Mouse (Mus musculus): Measurements from ENCODE around the gene 2310011J03Rik. TPM values are rescaled to one million over a fixed set of nuclear protein-coding genes. Genes with fewer than 3 reads are reported as not detected.

The 2310011J03Rik gene
- polyA plus RNA-seq, 1 experiment from 2014 or later: 27.9 TPM

DNA sequence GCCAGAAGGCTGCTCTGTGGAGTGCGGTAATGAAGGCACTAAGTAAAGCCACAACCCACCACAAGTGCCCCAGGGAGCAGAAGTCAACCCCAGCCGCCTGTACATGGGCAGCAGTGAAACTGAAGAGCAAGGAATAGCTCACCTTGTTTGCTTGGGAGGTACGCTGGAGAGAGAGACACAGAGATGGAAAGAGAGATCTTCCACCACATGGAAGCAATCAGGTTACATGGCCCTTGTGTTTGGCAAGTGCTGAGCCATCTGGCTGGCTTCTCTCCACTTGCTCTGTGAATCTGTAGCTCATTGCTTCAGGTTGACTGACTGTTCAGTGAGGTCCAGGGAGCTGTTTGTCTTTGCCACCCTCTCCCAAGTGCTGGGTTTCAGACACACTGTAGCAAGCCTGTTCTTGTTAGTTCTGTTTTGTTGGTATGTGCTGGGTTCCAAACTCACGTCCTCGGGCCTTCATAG lies 12.2 kb upstream of the 2310011J03Rik start:
- Histone ChIP-seq H3K27ac (ENCODE audit: low read length) (peak overlapping the region; percentile 98), H3K4me2 (ENCODE audit: low read depth, low read length) (peak overlapping the region; percentile 97), H3K9me3 (replicated peaks; ENCODE audit: control insufficient read depth, low read length) (no peaks in the 10 kb centered on the region), H3K9ac (ENCODE audit: low read depth, low read length) (peak overlapping the region; percentile 73), H3K27me3 (ENCODE audit: control insufficient read depth, insufficient read depth, low read depth, low read length) (no peaks in the 10 kb centered on the region), H3K4me1 (ENCODE audit: control insufficient read depth, low read depth, low read length) (peaks cover 45% of the 10 kb centered on the region), H3K36me3 (ENCODE audit: control insufficient read depth, insufficient read depth) (peaks cover 22% of the 10 kb centered on the region), H3K4me3 (ENCODE audit: low read depth, low read length) (peak overlapping the region; percentile 35)
- WGBS (ENCODE audit: insufficient replicate concordance): 53% methylated on average over 5 of the region's 5 CpGs
- ATAC-seq (ENCODE audit: low read depth): no peak

- 21% methylated on average over 10 of the region's 10 CpGs for WGBS (ENCODE audit: insufficient replicate concordance)
- Histone ChIP-seq H3K9me3 (replicated peaks; ENCODE audit: control insufficient read depth, low read length) (no peaks in the 10 kb centered on the region), H3K4me2 (ENCODE audit: low read depth, low read length) (peak overlapping the region; percentile 97), H3K27ac (ENCODE audit: low read length) (peak overlapping the region; percentile 98), H3K27me3 (ENCODE audit: control insufficient read depth, insufficient read depth, low read depth, low read length) (no peaks in the 10 kb centered on the region), H3K4me1 (ENCODE audit: control insufficient read depth, low read depth, low read length) (peaks cover 45% of the 10 kb centered on the region), H3K4me3 (ENCODE audit: low read depth, low read length) (peak overlapping the region; percentile 70), H3K36me3 (ENCODE audit: control insufficient read depth, insufficient read depth) (peaks cover 22% of the 10 kb centered on the region), H3K9ac (ENCODE audit: low read depth, low read length) (peak overlapping the region; percentile 73)
- ATAC-seq (ENCODE audit: low read depth): peak; percentile 75
Observed at GRCm38 (mm10) chr10:80331636-80332524, 11.5 kb upstream of the 2310011J03Rik start.

- ATAC-seq (ENCODE audit: low read depth): no peak
- Histone ChIP-seq H3K9ac (ENCODE audit: low read depth, low read length) (peak overlapping the region; percentile 73), H3K4me2 (ENCODE audit: low read depth, low read length) (peak overlapping the region; percentile 97), H3K4me3 (ENCODE audit: low read depth, low read length) (peak overlapping the region; percentile 70), H3K36me3 (ENCODE audit: control insufficient read depth, insufficient read depth) (peaks cover 17% of the 10 kb centered on the region), H3K27ac (ENCODE audit: low read length) (peak overlapping the region; percentile 98), H3K27me3 (ENCODE audit: control insufficient read depth, insufficient read depth, low read depth, low read length) (no peaks in the 10 kb centered on the region), H3K9me3 (replicated peaks; ENCODE audit: control insufficient read depth, low read length) (no peaks in the 10 kb centered on the region), H3K4me1 (ENCODE audit: control insufficient read depth, low read depth, low read length) (peaks cover 45% of the 10 kb centered on the region)
- 50% methylated on average over 2 of the region's 2 CpGs for WGBS (ENCODE audit: insufficient replicate concordance)
Observed at GRCm38 (mm10) chr10:80330888-80331287, 10.6 kb upstream of the 2310011J03Rik start.

DNA sequence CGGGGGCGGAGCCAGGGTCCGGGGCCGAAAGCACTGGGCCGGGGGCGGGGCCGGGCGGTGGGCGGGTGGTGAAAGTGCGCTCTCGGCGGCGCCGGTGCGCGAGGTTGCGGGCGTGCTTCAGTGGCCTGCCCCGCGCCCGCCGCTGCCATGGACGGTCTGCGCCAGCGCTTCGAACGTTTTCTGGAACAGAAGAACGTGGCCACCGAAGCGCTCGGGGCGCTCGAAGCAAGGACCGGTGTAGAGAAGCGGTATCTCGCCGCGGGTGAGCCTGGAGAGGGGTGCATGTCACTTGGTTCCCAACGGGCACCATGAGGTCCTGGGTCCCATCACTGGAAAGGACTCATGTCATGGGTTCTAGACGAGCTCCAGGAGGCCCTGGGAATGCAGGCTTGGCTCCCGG lies 9.7 kb upstream of the 2310011J03Rik start:
- Histone ChIP-seq H3K4me2 (ENCODE audit: low read depth, low read length) (peak overlapping the region; percentile 97), H3K27ac (ENCODE audit: low read length) (peak overlapping the region; percentile 98), H3K9me3 (replicated peaks; ENCODE audit: control insufficient read depth, low read length) (no peaks in the 10 kb centered on the region), H3K9ac (ENCODE audit: low read depth, low read length) (peak overlapping the region; percentile 73), H3K4me1 (ENCODE audit: control insufficient read depth, low read depth, low read length) (peaks cover 47% of the 10 kb centered on the region), H3K4me3 (ENCODE audit: low read depth, low read length) (peak overlapping the region; percentile 70), H3K27me3 (ENCODE audit: control insufficient read depth, insufficient read depth, low read depth, low read length) (no peaks in the 10 kb centered on the region), H3K36me3 (ENCODE audit: control insufficient read depth, insufficient read depth) (peaks cover 9% of the 10 kb centered on the region)
- WGBS (ENCODE audit: insufficient replicate concordance): under 1% methylated on average over 41 of the region's 41 CpGs
- no peak for ATAC-seq (ENCODE audit: low read depth)

DNA sequence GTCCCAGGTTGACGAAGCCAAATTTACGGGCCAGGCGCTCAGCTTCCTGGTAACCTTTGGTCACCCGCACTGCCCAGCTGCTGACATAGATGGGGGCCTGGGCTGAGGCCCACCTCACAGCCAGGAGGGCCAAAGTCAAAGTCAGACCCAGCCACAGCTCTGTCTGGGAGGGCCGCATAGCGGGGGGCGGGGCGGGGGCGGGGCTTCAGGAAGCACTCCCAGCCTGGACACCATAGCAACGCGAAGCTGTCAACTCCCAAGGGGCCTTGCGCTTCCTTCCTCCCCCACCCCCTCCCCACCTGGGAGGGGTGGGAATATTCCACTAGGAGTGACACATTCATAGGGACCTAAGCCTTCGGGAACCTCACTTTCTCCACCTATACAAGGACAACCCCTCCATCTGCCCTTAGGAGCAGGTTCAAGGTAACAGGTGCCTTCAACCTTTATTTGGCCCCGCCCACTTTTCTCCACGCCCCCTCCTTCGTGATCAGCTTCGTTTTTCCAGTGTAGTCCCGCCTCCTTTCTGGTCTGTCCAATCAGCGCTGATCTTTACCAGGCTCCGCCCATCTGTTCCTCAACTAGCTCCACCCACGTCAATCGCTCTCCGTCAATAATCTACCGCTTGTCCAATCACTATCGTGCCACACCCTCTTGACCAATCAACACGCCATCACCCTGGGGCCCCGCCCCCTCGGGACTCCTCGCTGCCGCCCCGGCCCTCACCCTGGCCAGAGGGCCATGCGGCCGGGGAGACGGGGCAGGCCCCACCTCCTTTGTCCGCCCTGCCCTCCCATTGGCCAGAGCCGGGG lies 9.1 kb upstream of the 2310011J03Rik start, which contains the start of the genes Pcsk4 and Reep6:
Pcsk4 (minus strand) TSS at position 226 of the 809 bp plus-strand sequence.
Reep6 (plus strand) TSS at position 681 of the 809 bp plus-strand sequence.
- H3K4me1 ChIP-seq (ENCODE audit: control insufficient read depth, low read depth, low read length): peaks cover 53% of the 10 kb centered on the region
- peak within 1 kb of the TSS; percentile 70 for H3K4me3 ChIP-seq (ENCODE audit: low read depth, low read length)
- peaks cover 3% of the 10 kb centered on the region for H3K36me3 ChIP-seq (ENCODE audit: control insufficient read depth, insufficient read depth)
- 5% methylated on average over 36 of the region's 36 CpGs for WGBS (ENCODE audit: insufficient replicate concordance)
- no peaks in the 10 kb centered on the region for H3K9me3 ChIP-seq (replicated peaks; ENCODE audit: control insufficient read depth, low read length)
- peak within 1 kb of the TSS; percentile 97 for H3K4me2 ChIP-seq (ENCODE audit: low read depth, low read length)
- H3K27ac ChIP-seq (ENCODE audit: low read length): peak within 1 kb of the TSS; percentile 98
- ATAC-seq (ENCODE audit: low read depth): peak; percentile 85
- peak within 1 kb of the TSS; percentile 73 for H3K9ac ChIP-seq (ENCODE audit: low read depth, low read length)
- no peaks in the 10 kb centered on the region for H3K27me3 ChIP-seq (ENCODE audit: control insufficient read depth, insufficient read depth, low read depth, low read length)

- H3K36me3 ChIP-seq (ENCODE audit: control insufficient read depth, insufficient read depth): no peaks in the 10 kb centered on the region
- no peak overlapping the region for H3K27ac ChIP-seq (ENCODE audit: low read length)
- no peaks in the 10 kb centered on the region for H3K9me3 ChIP-seq (replicated peaks; ENCODE audit: control insufficient read depth, low read length)
- no peak for ATAC-seq (ENCODE audit: low read depth)
- no peak overlapping the region for H3K4me2 ChIP-seq (ENCODE audit: low read depth, low read length)
- WGBS (ENCODE audit: insufficient replicate concordance): 75% methylated on average over 21 of the region's 21 CpGs
- no peak overlapping the region for H3K9ac ChIP-seq (ENCODE audit: low read depth, low read length)
- H3K4me3 ChIP-seq (ENCODE audit: low read depth, low read length): no peak overlapping the region
- no peaks in the 10 kb centered on the region for H3K27me3 ChIP-seq (ENCODE audit: control insufficient read depth, insufficient read depth, low read depth, low read length)
- H3K4me1 ChIP-seq (ENCODE audit: control insufficient read depth, low read depth, low read length): peaks cover 54% of the 10 kb centered on the region
Observed at GRCm38 (mm10) chr10:80325045-80325444, 4.7 kb upstream of the 2310011J03Rik start.

DNA sequence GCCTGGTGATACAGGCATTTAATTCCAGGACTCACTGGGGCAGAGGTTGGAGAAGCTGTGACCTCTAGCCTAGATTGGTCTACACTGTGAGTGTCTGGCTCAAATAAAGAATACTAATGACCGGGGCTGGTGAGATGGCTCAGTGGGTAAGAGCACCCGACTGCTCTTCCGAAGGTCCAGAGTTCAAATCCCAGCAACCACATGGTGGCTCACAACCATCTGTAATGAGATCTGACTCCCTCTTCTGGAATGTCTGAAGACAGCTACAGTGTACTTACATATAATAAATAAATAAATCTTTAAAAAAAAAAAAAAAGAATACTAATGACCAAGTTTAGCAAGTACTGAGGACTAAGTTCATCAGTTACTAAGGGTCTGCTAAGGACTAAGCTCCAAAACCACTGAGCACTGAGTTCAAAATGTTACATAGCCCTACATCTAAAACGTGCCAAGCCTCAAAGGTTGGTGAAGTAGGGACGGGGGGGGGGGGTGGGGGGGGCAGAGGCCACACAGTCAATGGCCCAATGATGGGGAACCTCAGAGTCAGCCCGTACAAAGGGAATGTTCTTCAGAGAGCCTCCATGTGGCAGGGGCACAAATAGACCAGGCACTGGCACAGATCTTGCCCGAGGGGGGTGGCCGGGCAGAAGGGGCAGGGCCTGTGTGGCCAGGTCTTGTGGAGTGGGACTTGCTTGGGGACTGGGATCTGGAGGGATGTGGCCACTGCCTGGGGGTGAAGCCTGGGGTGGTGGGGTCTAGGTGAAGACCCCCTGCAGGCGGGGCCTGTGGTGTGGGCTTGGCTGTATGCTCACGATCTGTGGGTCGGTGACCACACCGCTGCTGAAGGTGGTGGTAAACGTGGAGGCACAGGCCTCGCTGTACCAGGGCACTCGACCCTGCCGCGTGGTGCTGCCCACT lies 4.0 kb upstream of the 2310011J03Rik start:
- H3K4me3 ChIP-seq (ENCODE audit: low read depth, low read length): peak overlapping the region; percentile 77; the same call in 1 of the 2 replicates
- ATAC-seq (ENCODE audit: low read depth): no peak
- H3K27ac ChIP-seq (ENCODE audit: low read length): peak overlapping the region; percentile 87
- peaks cover 52% of the 10 kb centered on the region for H3K4me1 ChIP-seq (ENCODE audit: control insufficient read depth, low read depth, low read length)
- peak overlapping the region; percentile 100 for H3K4me2 ChIP-seq (ENCODE audit: low read depth, low read length)
- peak overlapping the region; percentile 75 for H3K9ac ChIP-seq (ENCODE audit: low read depth, low read length)
- H3K27me3 ChIP-seq (ENCODE audit: control insufficient read depth, insufficient read depth, low read depth, low read length): no peaks in the 10 kb centered on the region
- no peaks in the 10 kb centered on the region for H3K9me3 ChIP-seq (replicated peaks; ENCODE audit: control insufficient read depth, low read length)
- H3K36me3 ChIP-seq (ENCODE audit: control insufficient read depth, insufficient read depth): no peaks in the 10 kb centered on the region
- WGBS (ENCODE audit: insufficient replicate concordance): 65% methylated on average over 17 of the region's 17 CpGs

All from liver, embryonic 16.5 days (tissue).